Mouse (Mus musculus) common myeloid progenitor, adult 5-6 weeks (primary cell): Measurements from ENCODE around the gene Riox1. TPM values are rescaled to one million over a fixed set of nuclear protein-coding genes. Genes with fewer than 3 reads are reported as not detected.

ENCODE experiments used
- ATAC-seq: replicated peaks from 2 replicates; pipeline ENCODE4 v1.8.0; 2016; ENCODE audit warnings: low read depth, mild to moderate bottlenecking, moderate TSS enrichment, inconsistent platforms; ENCODE audit not compliant: poor library complexity, severe bottlenecking
- total RNA-seq: library from RNA; stranded (forward); fragments of 200-1000, 187-1606 nt; gene quantifications from 2 replicates; pipeline ENCODE4 v1.2.3, GENCODE M21; 2017

Gene Riox1
- total RNA-seq, 1 experiment from 2014 or later, result 15.2 TPM

DNA sequence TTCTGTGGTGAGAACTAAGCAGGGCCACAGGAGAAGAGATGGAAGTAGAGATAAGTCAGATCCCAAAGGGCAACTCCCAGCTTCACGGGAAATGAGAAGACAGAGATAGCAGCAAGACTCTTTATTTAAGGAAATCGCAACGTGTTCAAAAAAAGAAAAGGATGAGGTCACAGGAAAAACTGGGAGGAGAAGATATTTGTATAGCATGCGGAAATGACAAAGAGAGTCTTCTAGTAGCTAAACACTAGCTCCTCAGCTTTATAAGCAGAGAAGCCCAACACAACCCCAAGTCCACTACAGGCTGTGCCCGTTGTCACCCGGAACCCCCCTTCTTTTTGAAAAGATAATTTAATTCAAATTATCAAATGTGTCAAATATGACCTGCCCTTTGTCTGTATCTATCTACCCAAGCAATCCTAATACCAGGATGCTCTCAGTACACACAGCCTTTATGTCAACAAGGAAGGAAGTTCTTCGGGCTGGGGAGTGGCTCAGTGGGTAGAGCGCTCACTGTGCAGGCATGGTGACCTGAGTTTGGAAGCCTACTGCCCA lies 3.1 kb upstream of the Riox1 start:
- no peak for ATAC-seq

- no peak for ATAC-seq
Observed at GRCm38 (mm10) chr12:83949043-83949442, 1.4 kb upstream of the Riox1 start.

DNA sequence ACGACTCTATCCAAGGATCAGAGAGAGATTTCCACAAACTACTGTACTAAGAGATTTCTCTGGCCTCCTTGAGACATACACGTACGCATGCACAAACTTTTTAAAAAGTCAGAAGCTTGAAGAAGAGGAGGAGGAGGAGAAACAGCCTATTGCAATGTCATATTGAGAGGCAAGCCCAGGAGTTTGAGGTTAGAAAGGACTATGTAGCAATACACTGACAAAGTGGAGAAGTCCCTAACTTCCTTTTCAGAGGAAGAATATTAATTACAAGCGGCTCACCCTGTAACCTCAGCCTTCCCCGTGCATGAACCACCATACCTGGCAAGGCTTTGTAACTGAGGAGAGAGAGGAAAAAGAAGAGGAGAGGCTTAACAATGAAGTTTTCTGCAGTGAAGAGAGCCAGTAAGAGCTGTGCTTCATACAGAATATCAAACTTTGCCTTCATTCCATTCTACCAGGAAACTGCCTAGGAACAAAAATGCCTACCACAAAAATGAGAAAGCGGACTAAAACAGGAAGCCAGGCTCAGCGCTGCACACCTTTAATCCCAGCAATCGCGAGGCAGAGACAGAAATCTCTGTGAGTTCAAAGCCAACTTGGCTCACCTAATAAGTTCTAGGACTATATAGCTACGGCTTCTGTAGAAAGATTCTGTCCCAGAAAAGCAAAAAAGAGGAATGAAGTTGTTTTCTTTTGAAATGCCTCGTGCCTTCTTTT lies 474 bp upstream of the Riox1 start:
- ATAC-seq, result peak; percentile 27

- peak; percentile 10 for ATAC-seq
Observed at GRCm38 (mm10) chr12:83950840-83951701, 663 bp downstream of the Riox1 start.

- no peak for ATAC-seq
Observed at GRCm38 (mm10) chr12:83951711-83952575, 1.5 kb downstream of the Riox1 start.

DNA sequence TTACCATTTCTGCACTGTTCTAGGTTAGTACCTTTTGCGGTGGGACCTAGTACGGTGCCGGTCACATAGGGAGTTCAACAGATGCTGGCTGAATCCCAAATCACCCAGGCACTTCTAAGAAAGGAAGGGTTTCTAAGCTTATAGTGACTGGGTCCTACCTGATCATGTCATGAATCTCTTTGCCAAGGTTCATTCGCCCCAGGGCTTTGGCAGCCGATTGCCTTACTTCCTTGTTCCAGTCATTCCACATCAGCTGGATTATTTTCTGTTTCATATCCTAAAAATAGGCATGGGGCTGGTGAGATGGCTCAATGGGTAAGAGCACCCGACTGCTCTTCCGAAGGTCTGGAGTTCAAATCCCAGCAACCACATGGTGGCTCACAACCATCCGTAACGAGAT lies 7.9 kb downstream of the Riox1 start:
- ATAC-seq, result no peak

- ATAC-seq, result no peak
Observed at GRCm38 (mm10) chr12:83965235-83965634, 14.8 kb downstream of the Riox1 start.

- peak; percentile 78; the same call in 1 of the 2 replicates for ATAC-seq
Observed at GRCm38 (mm10) chr12:83972117-83972516, 21.7 kb downstream of the Riox1 start.

GRCm38 (mm10) chr12:83978862-83979261 lies 28.5 kb downstream of the Riox1 start:
- no peak for ATAC-seq

- no peak for ATAC-seq
Observed at GRCm38 (mm10) chr12:83981615-83982014, 31.2 kb downstream of the Riox1 start.

DNA sequence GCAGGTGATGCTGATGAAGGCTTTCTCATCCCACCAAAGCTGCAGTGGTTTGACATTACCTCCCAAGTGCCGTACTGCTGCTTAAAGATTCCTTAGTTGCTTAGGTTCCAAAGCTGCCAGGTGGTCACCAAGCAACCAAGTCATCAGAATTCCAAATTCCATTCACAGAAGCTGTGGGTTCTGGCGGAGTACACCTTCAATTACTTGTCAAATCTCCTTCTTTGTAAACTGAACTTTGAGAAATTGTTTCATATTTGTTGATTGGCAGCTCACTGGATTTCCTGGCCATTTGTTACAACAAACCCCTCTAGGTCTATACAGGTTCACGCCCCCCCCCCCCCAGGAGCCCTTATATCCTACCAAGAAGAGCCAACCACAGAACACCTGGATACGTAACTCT lies 34.3 kb downstream of the Riox1 start, which contains the start of gene Heatr4:
TSS of gene Heatr4 (minus strand) at position 101 of the 400 bp plus-strand sequence.
- no peak for ATAC-seq

DNA sequence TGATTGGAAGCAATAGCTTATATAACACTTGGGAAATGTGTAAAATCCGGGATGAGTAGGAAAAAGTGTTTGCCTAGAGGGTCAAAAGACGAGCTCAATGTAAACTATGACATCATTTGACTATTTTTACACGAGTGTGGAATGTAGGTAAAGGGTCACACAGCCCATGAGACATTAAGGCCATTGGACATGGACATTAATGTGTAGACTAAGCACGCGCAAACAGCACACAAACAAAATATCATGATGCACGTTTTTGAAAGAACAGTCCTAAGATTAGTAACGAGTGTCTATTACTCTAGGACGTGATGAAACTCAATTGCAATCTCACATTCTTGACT lies 36.8 kb downstream of the Riox1 start:
- no peak for ATAC-seq

DNA sequence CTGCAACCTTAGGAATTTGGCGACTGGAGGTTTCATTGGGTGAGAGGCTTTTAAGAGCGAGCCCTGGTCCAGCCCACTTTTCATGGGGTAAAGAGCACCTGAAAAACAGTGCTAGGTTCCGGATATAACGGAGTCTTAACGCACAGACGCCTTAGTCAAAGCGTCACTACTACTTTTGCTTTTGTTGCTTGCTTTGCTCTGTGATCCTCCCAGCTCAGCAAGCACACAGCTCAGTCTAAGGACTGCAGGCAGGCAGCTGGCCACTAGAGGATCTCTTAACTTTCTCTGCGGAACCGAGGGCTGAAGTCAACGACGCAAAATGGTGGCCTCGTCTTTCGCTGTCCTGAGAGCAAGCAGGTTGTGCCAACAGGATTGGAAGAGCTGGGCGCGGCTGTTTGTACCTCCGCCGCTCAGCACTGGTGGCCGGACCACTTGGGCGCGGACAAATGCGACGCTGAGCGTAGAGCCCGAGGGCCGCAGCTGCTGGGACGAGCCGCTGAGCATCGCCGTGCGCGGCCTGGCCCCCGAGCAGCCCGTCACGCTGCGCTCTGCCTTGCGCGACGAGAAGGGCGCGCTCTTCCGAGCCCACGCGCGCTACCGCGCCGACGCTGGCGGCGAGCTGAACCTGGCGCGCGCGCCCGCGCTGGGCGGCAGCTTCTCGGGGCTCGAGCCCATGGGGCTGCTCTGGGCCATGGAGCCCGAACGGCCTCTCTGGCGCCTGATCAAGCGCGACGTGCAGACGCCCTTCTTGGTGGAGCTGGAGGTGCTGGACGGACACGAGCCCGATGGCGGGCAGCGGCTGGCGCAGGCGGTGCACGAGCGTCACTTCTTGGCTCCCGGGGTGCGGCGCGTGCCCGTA lies 37.4 kb downstream of the Riox1 start, which contains the start of gene Acot2:
TSS of gene Acot2 (plus strand) at position 279 of the 859 bp plus-strand sequence.
- ATAC-seq, result peak; percentile 92

GRCm38 (mm10) chr12:83988483-83988882 lies 38.1 kb downstream of the Riox1 start:
- ATAC-seq, result no peak

GRCm38 (mm10) chr12:83989378-83989777 lies 39.0 kb downstream of the Riox1 start:
- ATAC-seq, result no peak

- no peak for ATAC-seq
Observed at GRCm38 (mm10) chr12:83997221-83997620, 46.8 kb downstream of the Riox1 start.

GRCm38 (mm10) chr12:83998341-83999107 lies 48.1 kb downstream of the Riox1 start:
- no peak for ATAC-seq

DNA sequence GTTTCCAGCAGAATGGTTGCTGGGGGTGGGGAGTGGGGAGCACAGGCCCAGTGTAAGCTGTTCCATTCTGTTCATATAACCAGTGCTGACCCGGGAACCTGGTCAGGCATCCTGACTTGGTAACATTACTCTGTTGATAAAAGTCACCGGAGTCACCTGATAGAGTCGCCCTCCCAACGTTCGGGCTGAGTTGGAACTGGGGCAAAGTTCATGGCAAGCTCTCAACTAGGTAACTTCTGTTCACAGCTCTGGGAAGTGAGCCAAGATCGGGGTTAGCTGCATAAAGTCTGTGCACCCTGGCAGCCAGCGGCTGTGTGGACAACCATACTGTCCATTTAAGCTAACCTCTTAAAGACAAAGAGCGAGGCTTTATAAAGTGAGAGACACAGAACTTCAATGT lies 48.8 kb downstream of the Riox1 start:
- ATAC-seq, result peak; percentile 42
